Comparison of ENCODE assay signal across 8 mouse cellular contexts in the genomic region with DNA sequence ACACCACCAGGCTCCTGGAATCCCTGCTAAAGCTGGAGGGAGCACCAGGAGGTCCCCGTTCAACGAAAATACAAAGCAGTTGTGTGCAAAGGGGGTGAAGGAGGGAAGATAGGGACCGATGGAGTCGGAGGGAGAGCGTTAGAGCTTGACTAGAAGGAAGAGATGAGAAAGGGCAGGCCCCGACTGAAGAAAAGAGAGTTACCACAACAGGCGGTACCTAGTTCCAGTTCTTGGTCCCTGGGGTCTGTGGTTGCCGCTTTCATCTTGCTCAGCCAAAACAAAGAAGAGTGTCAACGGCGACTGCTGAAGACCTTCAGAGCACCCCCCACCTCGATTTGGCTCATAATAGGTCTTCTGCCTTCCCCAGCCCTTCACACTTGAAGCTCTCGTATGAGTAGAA. TPM values are rescaled to one million over a fixed set of nuclear protein-coding genes. Genes with fewer than 3 reads are reported as not detected.
DNase-seq lines count a peak whose midpoint lies in the region; ATAC-seq lines count a peak whose summit lies in the region.

No protein-coding gene starts in this region.

- peak overlapping the region; percentile 86 for H3K4me2 ChIP-seq in lung, embryonic 16.5 days (ENCODE audit: low read depth, low read length)
- H3K4me2 ChIP-seq in embryonic facial prominence, embryonic 13.5 days: peak overlapping the region; percentile 87
- H3K4me2 ChIP-seq in intestine, embryonic 16.5 days (ENCODE audit: low read depth, low read length): peak overlapping the region; percentile 79
- peak overlapping the region; percentile 87 for H3K4me2 ChIP-seq in neural tube, embryonic 13.5 days

- H3K27ac ChIP-seq in lung, embryonic 16.5 days (ENCODE audit: low read length): peak overlapping the region; percentile 10
- H3K27ac ChIP-seq in embryonic facial prominence, embryonic 13.5 days: peak overlapping the region; percentile 92
- H3K27ac ChIP-seq in intestine, embryonic 16.5 days (ENCODE audit: low read length): no peak overlapping the region
- H3K27ac ChIP-seq in neural tube, embryonic 13.5 days (replicated peaks): peak overlapping the region; percentile 96

- no peak for ATAC-seq in lung, embryonic 16.5 days (ENCODE audit: low read depth)
- ATAC-seq in embryonic facial prominence, embryonic 13.5 days (ENCODE audit: insufficient number of reproducible peaks, insufficient read depth, low FRiP score, low TSS enrichment, low read depth): no peak
- ATAC-seq in intestine, embryonic 16.5 days: no peak
- no peak; the same call in 1 of the 2 replicates for ATAC-seq in neural tube, embryonic 13.5 days (ENCODE audit: low read depth)

- 3% methylated on average over 12 of the region's 12 CpGs for WGBS in lung, embryonic 16.5 days
- 5% methylated on average over 12 of the region's 12 CpGs for WGBS in embryonic facial prominence, embryonic 13.5 days
- 6% methylated on average over 12 of the region's 12 CpGs for WGBS in intestine, embryonic 16.5 days
- 2% methylated on average over 12 of the region's 12 CpGs for WGBS in neural tube, embryonic 13.5 days

- peaks cover 12% of the 10 kb centered on the region for H3K4me1 ChIP-seq in lung, embryonic 16.5 days (replicated peaks; ENCODE audit: control insufficient read depth, insufficient read depth, low read length)
- peaks cover 14% of the 10 kb centered on the region for H3K4me1 ChIP-seq in embryonic facial prominence, embryonic 13.5 days
- H3K4me1 ChIP-seq in intestine, embryonic 16.5 days (ENCODE audit: control insufficient read depth, insufficient read depth, low read length): peaks cover 4% of the 10 kb centered on the region; the same call in 1 of the 2 replicates
- peaks cover 29% of the 10 kb centered on the region for H3K4me1 ChIP-seq in neural tube, embryonic 13.5 days (replicated peaks)

- peak overlapping the region; percentile 95 for H3K4me3 ChIP-seq in lung, embryonic 16.5 days (ENCODE audit: low read length)
- H3K4me3 ChIP-seq in embryonic facial prominence, embryonic 13.5 days: peak overlapping the region; percentile 90
- peak overlapping the region; percentile 89 for H3K4me3 ChIP-seq in intestine, embryonic 16.5 days (ENCODE audit: low read length)
- H3K4me3 ChIP-seq in neural tube, embryonic 13.5 days: peak overlapping the region; percentile 79

- peak overlapping the region; percentile 93 for H3K9ac ChIP-seq in lung, embryonic 16.5 days (ENCODE audit: low read length)
- H3K9ac ChIP-seq in embryonic facial prominence, embryonic 13.5 days: peak overlapping the region; percentile 92
- H3K9ac ChIP-seq in intestine, embryonic 16.5 days (ENCODE audit: low read depth, low read length): peak overlapping the region; percentile 92
- H3K9ac ChIP-seq in neural tube, embryonic 13.5 days: peak overlapping the region; percentile 89

- DNase-seq in lung, postnatal 25 days (ENCODE audit: low spot score): no peak
- no peak for DNase-seq in c-Kit-positive CD71-positive TER-119-positive erythroid progenitor cells, embryonic 14.5 days (ENCODE audit: low spot score)
- no peak for DNase-seq in yolk sac, embryonic 10.5 days (ENCODE audit: low spot score)
- DNase-seq in frontal cortex, adult 2 months (ENCODE audit: extremely low spot score in 1 of 2, low spot score in 1 of 2): no peak

- H3K36me3 ChIP-seq in lung, embryonic 16.5 days (ENCODE audit: control insufficient read depth, insufficient read depth, low read length): no peaks in the 10 kb centered on the region
- H3K36me3 ChIP-seq in embryonic facial prominence, embryonic 13.5 days: no peaks in the 10 kb centered on the region
- no peaks in the 10 kb centered on the region for H3K36me3 ChIP-seq in intestine, embryonic 16.5 days (ENCODE audit: control insufficient read depth, insufficient read depth, low read length)
- no peaks in the 10 kb centered on the region for H3K36me3 ChIP-seq in neural tube, embryonic 13.5 days

- H3K27me3 ChIP-seq in lung, embryonic 16.5 days (ENCODE audit: control insufficient read depth, insufficient read depth, low read depth, low read length): no peaks in the 10 kb centered on the region
- H3K27me3 ChIP-seq in embryonic facial prominence, embryonic 13.5 days: peaks cover 6% of the 10 kb centered on the region; the same call in 1 of the 2 replicates
- H3K27me3 ChIP-seq in intestine, embryonic 16.5 days (replicated peaks; ENCODE audit: control insufficient read depth, insufficient read depth, low read length): no peaks in the 10 kb centered on the region
- no peaks in the 10 kb centered on the region for H3K27me3 ChIP-seq in neural tube, embryonic 13.5 days

- no peaks in the 10 kb centered on the region for H3K9me3 ChIP-seq in lung, embryonic 16.5 days (ENCODE audit: control insufficient read depth, low read length)
- H3K9me3 ChIP-seq in embryonic facial prominence, embryonic 13.5 days: no peaks in the 10 kb centered on the region
- H3K9me3 ChIP-seq in intestine, embryonic 16.5 days (ENCODE audit: control insufficient read depth, low read length): no peaks in the 10 kb centered on the region
- no peaks in the 10 kb centered on the region for H3K9me3 ChIP-seq in neural tube, embryonic 13.5 days

RNA-seq across cellular contexts. Expression of a gene that starts 0.8 kb away (rescaled TPM):
- 11.1 and 16.6 TPM in 2 replicates for polyA plus RNA-seq in lung, embryonic 16.5 days (2015; fragmentation: Nextera tagmentation; extraction: Ambion mirVana)
- 15.1 and 16.5 TPM in 2 replicates for polyA plus RNA-seq in embryonic facial prominence, embryonic 13.5 days (2015; fragmentation: Nextera tagmentation; extraction: Ambion mirVana)
- 10.9 and 12.1 TPM in 2 replicates for polyA plus RNA-seq in intestine, embryonic 16.5 days (2015; fragmentation: Nextera tagmentation; extraction: Ambion mirVana)
- 18.1 and 18.9 TPM in 2 replicates for polyA plus RNA-seq in neural tube, embryonic 13.5 days (2015; fragmentation: Nextera tagmentation; extraction: Ambion mirVana)
- polyA plus RNA-seq in frontal cortex, adult 2 months (2012; rRNA removed): 11.0 and 11.5 TPM in 2 replicates

RNA-seq across cellular contexts. Expression of a gene that starts 59.6 kb away (rescaled TPM):
- polyA plus RNA-seq in lung, embryonic 16.5 days (2015; fragmentation: Nextera tagmentation; extraction: Ambion mirVana): not detected in 2 replicates
- not detected in 2 replicates for polyA plus RNA-seq in embryonic facial prominence, embryonic 13.5 days (2015; fragmentation: Nextera tagmentation; extraction: Ambion mirVana)
- 0.16 and 0.17 TPM in 2 replicates for polyA plus RNA-seq in intestine, embryonic 16.5 days (2015; fragmentation: Nextera tagmentation; extraction: Ambion mirVana)
- polyA plus RNA-seq in neural tube, embryonic 13.5 days (2015; fragmentation: Nextera tagmentation; extraction: Ambion mirVana): 0.18 TPM in 1 of 2 replicates, not detected in the other
- 1.5 and 2.4 TPM in 2 replicates for polyA plus RNA-seq in frontal cortex, adult 2 months (2012; rRNA removed)
